Mouse (Mus musculus): ENCODE measurements around the gene Lin7b. TPM values are rescaled to one million over a fixed set of nuclear protein-coding genes. Genes with fewer than 3 reads are reported as not detected.

Lin7b gene
- polyA plus RNA-seq, 1 experiment = 2.2 TPM

DNA sequence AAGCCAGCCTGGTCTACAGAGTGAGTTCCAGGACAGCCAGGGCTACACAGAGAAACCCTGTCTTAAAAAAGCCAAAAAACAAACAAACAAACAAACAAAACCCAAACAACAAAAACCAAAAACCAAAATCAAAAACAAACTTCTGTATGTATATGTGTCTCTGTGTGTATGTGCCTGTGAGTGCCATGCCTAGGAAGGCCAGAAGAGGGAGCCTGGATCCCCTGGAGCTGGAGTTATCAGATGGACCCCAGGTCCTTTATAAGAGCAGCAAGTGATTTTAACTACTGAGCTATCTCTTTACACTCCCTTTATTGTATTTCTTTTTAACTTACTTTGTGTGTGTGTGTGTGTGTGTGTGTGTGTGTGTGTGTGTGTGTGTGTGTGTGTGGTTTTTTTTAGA is 44.6 kb downstream of the Lin7b start:
- DNase-seq = no peak
- H3K4me3 ChIP-seq (replicated peaks; ENCODE audit: extremely low read depth, low read depth, low read length) = no peak overlapping the region
- no peaks in the 10 kb centered on the region for H3K4me1 ChIP-seq (ENCODE audit: control insufficient read depth, insufficient read depth, low read length)
- TF ChIP-seq POLR2A (IDR thresholded peaks at IDR 0.05; ENCODE audit: borderline replicate concordance, extremely low read depth, low read depth, low read length) (no peak), CTCF (IDR thresholded peaks at IDR 0.05; ENCODE audit: insufficient read depth, low read length) (peak; percentile 11; the same call in 1 of the 2 replicates)

DNA sequence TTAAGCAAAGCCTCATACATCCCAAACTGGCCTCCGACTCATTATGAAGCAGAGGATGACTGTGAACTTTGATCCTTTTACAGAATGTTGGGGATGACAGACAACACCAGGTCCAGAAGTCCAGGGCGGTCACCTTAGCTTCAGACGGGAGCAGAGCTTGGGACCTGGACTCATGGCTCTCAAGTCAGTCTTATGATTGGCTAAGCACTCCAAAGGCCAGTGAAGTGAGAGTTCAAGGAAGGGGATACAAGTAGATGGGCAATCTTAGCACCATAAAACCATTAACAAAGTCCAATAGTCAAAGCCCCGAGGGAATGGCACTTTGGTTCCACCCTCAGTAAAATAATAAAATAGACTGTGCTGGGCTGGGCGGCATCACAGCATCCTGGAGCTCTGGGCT is 47.3 kb downstream of the Lin7b start:
- no peaks in the 10 kb centered on the region for H3K4me1 ChIP-seq (ENCODE audit: control insufficient read depth, insufficient read depth, low read length)
- 93% methylated on average over 5 of the region's 5 CpGs for WGBS

DNA sequence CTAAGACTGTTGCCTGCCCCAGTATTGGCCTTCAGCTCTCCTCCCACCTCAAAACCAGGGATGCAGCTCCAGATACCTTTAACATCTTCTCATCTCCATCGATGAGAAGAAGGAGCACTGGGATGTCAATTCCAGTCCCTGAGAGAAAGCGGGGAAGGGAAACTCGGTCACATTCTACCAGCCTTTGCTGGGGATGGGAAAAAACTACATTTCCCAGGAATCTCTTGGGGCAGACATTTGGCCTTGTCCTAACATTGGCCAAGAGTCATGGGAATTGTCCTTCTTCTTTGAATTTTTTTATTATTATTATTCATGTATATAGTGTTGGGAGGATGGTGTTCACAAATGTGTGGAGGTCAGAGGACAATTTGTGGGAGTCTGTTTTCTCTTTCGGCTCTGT is 48.1 kb downstream of the Lin7b start:
- TF ChIP-seq CTCF (IDR thresholded peaks at IDR 0.05; ENCODE audit: insufficient read depth, low read length) = no peak
- TF ChIP-seq POLR2A (IDR thresholded peaks at IDR 0.05; ENCODE audit: borderline replicate concordance, extremely low read depth, low read depth, low read length) = no peak
- no peak for DNase-seq
- no peak overlapping the region for H3K4me3 ChIP-seq (replicated peaks; ENCODE audit: extremely low read depth, low read depth, low read length)
- H3K4me1 ChIP-seq (ENCODE audit: control insufficient read depth, insufficient read depth, low read length) = no peaks in the 10 kb centered on the region
- WGBS = 90% methylated on average over 4 of the region's 4 CpGs

More for the DNA sequence above, 47.3 kb downstream of the Lin7b start:
- no peak for DNase-seq
- H3K4me3 ChIP-seq (replicated peaks; ENCODE audit: extremely low read depth, low read depth, low read length) = no peak overlapping the region
- TF ChIP-seq POLR2A (IDR thresholded peaks at IDR 0.05; ENCODE audit: borderline replicate concordance, extremely low read depth, low read depth, low read length) = no peak
- no peak for TF ChIP-seq CTCF (IDR thresholded peaks at IDR 0.05; ENCODE audit: insufficient read depth, low read length)

Other genes starting within 250 kb of the Lin7b start
- gene Rps11, start 246.1 kb downstream of the Lin7b start, polyA plus RNA-seq (2012; rRNA removed) = 125 and 221 TPM in 2 replicates
- gene Rpl13a, start 241.8 kb downstream of the Lin7b start, polyA plus RNA-seq (2012; rRNA removed) = 1,255 and 1,630 TPM in 2 replicates
- 3.1 TPM in 2 replicates for gene Gm45713, start 234.4 kb downstream of the Lin7b start, polyA plus RNA-seq (2012; rRNA removed)
- gene Flt3l, start 234.2 kb downstream of the Lin7b start, polyA plus RNA-seq (2012; rRNA removed) = 151 and 195 TPM in 2 replicates
- 46.9 and 50.1 TPM in 2 replicates for gene Pih1d1, start 216.3 kb downstream of the Lin7b start, polyA plus RNA-seq (2012; rRNA removed)
- 48.6 and 58.5 TPM in 2 replicates for gene Aldh16a1, start 216.0 kb downstream of the Lin7b start, polyA plus RNA-seq (2012; rRNA removed)
- 2.4 and 2.7 TPM in 2 replicates for gene Slc17a7, start 206.6 kb downstream of the Lin7b start, polyA plus RNA-seq (2012; rRNA removed)
- 0.44 and 0.53 TPM in 2 replicates for gene Gfy, start 191.0 kb downstream of the Lin7b start, polyA plus RNA-seq (2012; rRNA removed)
- not detected in 2 replicates for gene Pth2, start 189.6 kb downstream of the Lin7b start, polyA plus RNA-seq (2012; rRNA removed)
- 3.3 and 4.1 TPM in 2 replicates for gene Ccdc155, start 165.7 kb downstream of the Lin7b start, polyA plus RNA-seq (2012; rRNA removed)
- gene Dkkl1, start 158.4 kb downstream of the Lin7b start, polyA plus RNA-seq (2012; rRNA removed) = 1.4 and 5.2 TPM in 2 replicates
- 37.6 and 44.1 TPM in 2 replicates for gene Tead2, start 154.8 kb downstream of the Lin7b start, polyA plus RNA-seq (2012; rRNA removed)
- 82.1 and 84.1 TPM in 2 replicates for gene Cd37, start 131.5 kb downstream of the Lin7b start, polyA plus RNA-seq (2012; rRNA removed)
- 0.12 TPM in 1 of 2 replicates, not detected in the other for gene Slc6a16, start 129.5 kb downstream of the Lin7b start, polyA plus RNA-seq (2012; rRNA removed)
- not detected in 2 replicates for gene Slc6a21, start 93.1 kb downstream of the Lin7b start, polyA plus RNA-seq (2012; rRNA removed)
- gene Trpm4, start 36.8 kb downstream of the Lin7b start, polyA plus RNA-seq (2012; rRNA removed) = 41.8 and 44.8 TPM in 2 replicates
- 2.4 and 10.0 TPM in 2 replicates for gene Hrc, start 35.3 kb downstream of the Lin7b start, polyA plus RNA-seq (2012; rRNA removed)
- 1.2 and 3.7 TPM in 2 replicates for gene Ppfia3, start 3.6 kb downstream of the Lin7b start, polyA plus RNA-seq (2012; rRNA removed)
- 240 and 319 TPM in 2 replicates for gene Snrnp70, start 25.2 kb upstream of the Lin7b start, polyA plus RNA-seq (2012; rRNA removed)
- 0.23 and 2.3 TPM in 2 replicates for gene Kcna7, start 35.1 kb upstream of the Lin7b start, polyA plus RNA-seq (2012; rRNA removed)
- gene Ntf5, start 43.1 kb upstream of the Lin7b start, polyA plus RNA-seq (2012; rRNA removed) = 4.6 and 4.8 TPM in 2 replicates
- gene Lhb, start 50.2 kb upstream of the Lin7b start, polyA plus RNA-seq (2012; rRNA removed) = 26.5 and 33.4 TPM in 2 replicates
- 33.0 and 39.4 TPM in 2 replicates for gene Gys1, start 64.3 kb upstream of the Lin7b start, polyA plus RNA-seq (2012; rRNA removed)
- gene Ruvbl2, start 67.5 kb upstream of the Lin7b start, polyA plus RNA-seq (2012; rRNA removed) = 61.1 and 61.7 TPM in 2 replicates
- 2,878 and 3,367 TPM in 2 replicates for gene Ftl1, start 89.3 kb upstream of the Lin7b start, polyA plus RNA-seq (2012; rRNA removed)
- gene Bax, start 96.3 kb upstream of the Lin7b start, polyA plus RNA-seq (2012; rRNA removed) = 117 and 128 TPM in 2 replicates
- 0.11 and 0.17 TPM in 2 replicates for gene Tulp2, start 111.3 kb upstream of the Lin7b start, polyA plus RNA-seq (2012; rRNA removed)
- not detected in 2 replicates for gene Gm45808, start 116.2 kb upstream of the Lin7b start, polyA plus RNA-seq (2012; rRNA removed)
- 4.4 and 5.4 TPM in 2 replicates for gene Dhdh, start 118.2 kb upstream of the Lin7b start, polyA plus RNA-seq (2012; rRNA removed)
- 420 and 430 TPM in 2 replicates for gene Nucb1, start 139.8 kb upstream of the Lin7b start, polyA plus RNA-seq (2012; rRNA removed)
- gene Ppp1r15a, start 155.7 kb upstream of the Lin7b start, polyA plus RNA-seq (2012; rRNA removed) = 58.6 and 73.7 TPM in 2 replicates
- gene Plekha4, start 155.7 kb upstream of the Lin7b start, polyA plus RNA-seq (2012; rRNA removed) = 11.8 and 13.1 TPM in 2 replicates
- 2.1 and 3.0 TPM in 2 replicates for gene Hsd17b14, start 184.3 kb upstream of the Lin7b start, polyA plus RNA-seq (2012; rRNA removed)
- gene Bcat2, start 199.6 kb upstream of the Lin7b start, polyA plus RNA-seq (2012; rRNA removed) = 44.2 TPM in 2 replicates
- gene Fgf21, start 244.9 kb upstream of the Lin7b start, polyA plus RNA-seq (2012; rRNA removed) = not detected in 2 replicates
- 0.78 TPM in 1 of 2 replicates, not detected in the other for gene Fut1, start 246.7 kb upstream of the Lin7b start, polyA plus RNA-seq (2012; rRNA removed)

Measured in lung, adult 2 months (tissue).